Mouse (Mus musculus) liver, adult 2 months (tissue): Measurements from ENCODE around the gene Spats2.
"Not testable (repeated sequence)": the region's sequence is repeated elsewhere in the genome, so short reads cannot be mapped to it uniquely, and the experiment has no call there.

ENCODE experiments used
- CTCF ChIP-seq: fragments of 200-500 bp; IDR thresholded peaks from 2 replicates; pipeline ENCODE4 v1.5.1; 2011; ENCODE audit warnings: low read depth, low read length, control low read depth
- POLR2A ChIP-seq: fragments of 200-500 bp; IDR thresholded peaks from 2 replicates; pipeline ENCODE4 v1.6.1; 2011; ENCODE audit warnings: low read length, control low read depth; ENCODE audit not compliant: insufficient read depth; ENCODE audit errors: extremely low read depth

- not testable (repeated sequence) for TF ChIP-seq CTCF, POLR2A
Observed at GRCm38 (mm10) chr15:99251111-99251510, 125.4 kb downstream of the Spats2 start.
